Mouse (Mus musculus) liver, postnatal 0 days (tissue): ENCODE measurements at regions not wholly inside any gene's neighbourhood (a gene's known extent, or its start where the extent isn't known, plus 50 kb on each side); places are given as distances from the start of the nearest gene placed in this dataset.

ENCODE experiments used
- CTCF ChIP-seq: sonication (generic); IDR thresholded peaks from 2 replicates; pipeline ENCODE4 v1.5.1; 2016; ENCODE audit warnings: antibody characterized with exemption, low read depth
- EP300 ChIP-seq: IDR thresholded peaks from 2 replicates; pipeline ENCODE4 v1.6.1; 2016; ENCODE audit warnings: antibody characterized with exemption, low read depth, mild to moderate bottlenecking

- no peak for TF ChIP-seq EP300
- TF ChIP-seq CTCF = no peak
These were observed 581.5 kb upstream of the Tbl1xr1 start for GRCm38 (mm10) chr3:21494904-21495303.
